Mouse (Mus musculus) macrophage (primary cell): ENCODE results near the gene Gm5591. TPM values are rescaled to one million over a fixed set of nuclear protein-coding genes. Genes with fewer than 3 reads are reported as not detected.
"Not testable (repeated sequence)": the region's sequence is repeated elsewhere in the genome, so short reads cannot be mapped to it uniquely, and the experiment has no call there.

Experiments used
- H3K27ac ChIP-seq: fragments of 350-480 bp; formaldehyde crosslinking; 2 replicates; pipeline ENCODE4 v1.9.0; 2021
- H3K36me3 ChIP-seq: fragments of 350-480 bp; formaldehyde crosslinking; 2 replicates; pipeline ENCODE4 v1.9.0; 2021; ENCODE audit errors: inconsistent target
- H3K4me3 ChIP-seq: fragments of 350-480 bp; formaldehyde crosslinking; 2 replicates; pipeline ENCODE4 v1.9.0; 2021; ENCODE audit errors: inconsistent target
- H3K79me2 ChIP-seq: fragments of 350-480 bp; formaldehyde crosslinking; 2 replicates; pipeline ENCODE4 v1.9.0; 2021; ENCODE audit errors: inconsistent target
- WGBS: methylation state at CpG from one replicate; pipeline ENCODE4 v1.1.7; 2026; ENCODE audit warnings: inconsistent platforms; ENCODE audit not compliant: missing documents; 5-methylcytosine and 5-hydroxymethylcytosine counted together
- polyA plus RNA-seq: library from polyadenylated mRNA; stranded (reverse); fragments of 250-400 nt; gene quantifications from 3 replicates; pipeline ENCODE4 v1.2.4, GENCODE M21; 2018; ENCODE audit warnings: inconsistent platforms
- total RNA-seq, 78 experiments: library from RNA; depleted of rRNA; stranded (reverse); fragments of 250-400 nt; gene quantifications; 1 replicate in 9 of 78; 2 replicates in 24 of 78; 3 replicates in 43 of 78; 4 replicates in 2 of 78; pipeline ENCODE4 v1.2.4; 2018; ENCODE audit warnings: inconsistent platforms in 56 of 78

Gm5591 gene
- total RNA-seq (2018; cell fraction: chromatin; rRNA removed): not detected
- total RNA-seq (2018; cell fraction: cytosol; rRNA removed): not detected
- total RNA-seq (2018; cell fraction: nucleus; rRNA removed): not detected
- polyA plus RNA-seq: not detected in 3 replicates

DNA sequence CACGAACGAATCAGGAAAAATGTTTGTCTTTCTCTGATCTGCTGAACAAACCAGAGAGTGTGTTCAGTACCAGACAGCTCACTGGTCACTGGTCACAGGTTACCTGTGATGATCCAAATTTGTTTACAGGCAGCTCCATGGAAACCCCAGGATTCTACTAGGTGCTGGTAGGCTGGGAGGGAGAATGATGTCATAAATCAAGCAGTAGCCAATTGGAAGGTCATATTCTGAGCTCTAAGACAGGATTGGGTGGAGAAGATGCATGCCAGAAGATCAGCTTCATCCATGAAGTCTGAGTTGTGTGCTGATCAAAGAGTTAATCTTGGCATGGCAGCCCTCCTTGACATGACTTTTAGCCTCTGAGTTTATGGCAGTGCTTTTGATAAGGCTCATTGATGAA, at the start of gene Gm5591:
Gene Gm5591, minus strand, starts transcription at position 101 of the 400 bp plus-strand sequence.
- not testable (repeated sequence) for H3K79me2 ChIP-seq, H3K27ac ChIP-seq, H3K36me3 ChIP-seq, H3K4me3 ChIP-seq
- WGBS: 49% methylated on average over 2 of the region's 2 CpGs

DNA sequence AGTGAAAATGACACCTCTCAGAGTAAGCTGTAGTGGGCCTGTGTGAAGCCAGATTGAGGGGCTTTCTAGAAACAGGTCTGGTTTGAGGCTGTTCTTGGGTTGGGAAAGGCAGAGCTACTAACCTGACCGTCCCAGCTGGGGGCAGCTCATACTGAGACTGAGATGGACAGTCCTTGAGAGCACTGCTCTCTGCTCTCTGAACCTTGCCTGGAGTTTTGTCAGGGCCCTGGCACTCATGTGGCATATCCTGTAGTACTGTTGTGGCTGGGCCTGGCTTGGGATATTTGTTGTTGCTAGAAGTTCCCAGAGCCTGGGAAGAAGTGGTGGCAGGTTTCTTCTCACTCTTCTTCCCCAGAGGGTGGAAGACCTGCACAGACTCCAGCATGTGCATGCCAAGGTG, 39.5 kb downstream of the Gm5591 start:
- H3K79me2 ChIP-seq, H3K4me3 ChIP-seq, H3K27ac ChIP-seq, H3K36me3 ChIP-seq: not testable (repeated sequence)
- no CpG with 5 or more reads among the region's 1 CpGs for WGBS
